Mouse (Mus musculus) heart, postnatal 0 days (tissue): ENCODE data around the gene Mon2. TPM values are rescaled to one million over a fixed set of nuclear protein-coding genes. Genes with fewer than 3 reads are reported as not detected.

Experiments
- ATAC-seq: fragments of 200-750 bp; cut with Nextera tagmentation; 2 replicates; pipeline ENCODE4 v1.8.0; 2017; ENCODE audit warnings: low read depth, moderate number of reproducible peaks, moderate library complexity; ENCODE audit not compliant: insufficient read depth
- DNase-seq: peaks from one replicate; pipeline ENCODE4 v3.0.0-alpha.2; 2016; ENCODE audit warnings: low spot score
- H3K27ac ChIP-seq: fragments of 300-500 bp; sonication (generic); 2 replicates; pipeline ENCODE4 v1.5.1; 2014; ENCODE audit warnings: low read depth, mild to moderate bottlenecking
- H3K27me3 ChIP-seq: fragments of 300-500 bp; sonication (generic); 2 replicates; pipeline ENCODE4 v1.6.1; 2014; ENCODE audit warnings: low read length, mixed read lengths; ENCODE audit not compliant: control insufficient read depth, insufficient read depth
- H3K36me3 ChIP-seq: fragments of 300-500 bp; sonication (generic); replicated peaks from 2 replicates; pipeline ENCODE4 v1.6.1; 2014; ENCODE audit warnings: low read length, mixed read lengths; ENCODE audit not compliant: control insufficient read depth, insufficient read depth
- H3K4me1 ChIP-seq: fragments of 300-500 bp; sonication (generic); 2 replicates; pipeline ENCODE4 v1.6.1; 2014; ENCODE audit warnings: antibody characterized with exemption; ENCODE audit not compliant: control insufficient read depth, insufficient read depth
- H3K4me2 ChIP-seq: fragments of 300-500 bp; sonication (generic); 2 replicates; pipeline ENCODE4 v1.6.1; 2014; ENCODE audit warnings: low read depth, mild to moderate bottlenecking, low read length, moderate library complexity
- H3K4me3 ChIP-seq: fragments of 300-500 bp; sonication (generic); 2 replicates; pipeline ENCODE4 v1.5.1; 2014; ENCODE audit warnings: low read depth, low read length
- H3K9ac ChIP-seq: fragments of 300-500 bp; sonication (generic); replicated peaks from 2 replicates; pipeline ENCODE4 v1.6.1; 2014; ENCODE audit warnings: low read depth, low read length, mixed read lengths
- H3K9me3 ChIP-seq: fragments of 300-500 bp; sonication (generic); replicated peaks from 2 replicates; pipeline ENCODE4 v1.6.1; 2016; ENCODE audit warnings: low read length; ENCODE audit not compliant: control insufficient read depth
- CTCF ChIP-seq: IDR thresholded peaks from 2 replicates; pipeline ENCODE4 v1.5.1; 2016; ENCODE audit warnings: antibody characterized with exemption, control low read depth, low read depth
- EP300 ChIP-seq: IDR thresholded peaks from 2 replicates; pipeline ENCODE4 v1.6.1; 2016; ENCODE audit warnings: antibody characterized with exemption, low read depth
- WGBS: fragments of 180-500 bp; shearing (Covaris S2); extraction: QIAGEN DNeasy Blood & Tissue Kit; methylation state at CpG from one replicate; pipeline ENCODE4 v1.1.7; 2014; 5-methylcytosine and 5-hydroxymethylcytosine counted together
- polyA plus RNA-seq: library from polyadenylated mRNA; unstranded; fragments of >200 nt; fragmentation: Nextera tagmentation; extraction: Ambion mirVana; gene quantifications from 2 replicates; pipeline ENCODE4 v1.2.1, GENCODE M21; 2015
- total RNA-seq: library from RNA; depleted of rRNA; stranded (reverse); fragments of >200 nt; gene quantifications from 2 replicates; pipeline ENCODE4 v1.2.3, GENCODE M21; 2014; ENCODE audit warnings: low replicate concordance

Mon2 gene
- total and polyA plus RNA-seq, 2 experiments from 2014 or later, result 14.3 to 35.0 TPM

DNA sequence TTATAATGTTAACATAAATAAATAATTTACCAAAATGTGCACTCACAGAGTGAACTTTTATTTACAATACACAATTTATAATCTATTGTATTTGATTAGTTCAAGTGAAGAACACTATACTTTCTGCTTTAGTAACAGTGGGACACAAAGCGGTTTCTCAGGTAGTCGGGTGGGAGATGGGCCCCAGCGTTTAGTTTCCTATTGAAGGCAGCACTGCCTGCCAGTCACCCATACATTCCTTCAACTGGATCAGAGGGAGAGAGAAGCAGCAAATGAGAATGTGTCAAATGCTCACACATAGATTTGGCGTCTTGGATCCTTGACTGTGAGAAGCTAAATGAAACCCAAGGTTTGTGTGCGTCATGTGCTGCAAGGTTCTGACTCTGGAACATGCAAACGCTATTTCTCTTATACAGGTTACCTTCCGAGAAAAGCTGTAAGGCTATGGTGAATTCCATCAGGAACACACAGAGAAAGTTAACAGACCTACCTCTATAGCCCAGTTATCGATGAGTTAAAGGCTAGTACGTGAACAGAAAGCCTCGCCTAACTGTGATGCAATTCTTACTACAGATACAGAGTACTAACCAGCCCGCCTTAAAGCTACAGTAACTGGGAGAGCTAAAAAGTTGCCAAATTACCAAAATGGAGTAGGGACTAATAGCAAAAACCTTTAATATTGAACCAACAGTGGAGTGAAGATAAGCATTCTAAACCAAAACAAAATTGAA lies 35.9 kb upstream of the Mon2 start:
- Histone ChIP-seq H3K9me3 (no peaks in the 10 kb centered on the region), H3K4me2 (no peak overlapping the region), H3K36me3 (peaks cover 56% of the 10 kb centered on the region), H3K4me1 (no peaks in the 10 kb centered on the region), H3K27ac (no peak overlapping the region), H3K9ac (no peak overlapping the region), H3K4me3 (no peak overlapping the region), H3K27me3 (no peaks in the 10 kb centered on the region)
- no peak for TF ChIP-seq CTCF
- no peak for TF ChIP-seq EP300
- no peak for DNase-seq
- no peak for ATAC-seq
- WGBS, result 87% methylated on average over 11 of the region's 11 CpGs

DNA sequence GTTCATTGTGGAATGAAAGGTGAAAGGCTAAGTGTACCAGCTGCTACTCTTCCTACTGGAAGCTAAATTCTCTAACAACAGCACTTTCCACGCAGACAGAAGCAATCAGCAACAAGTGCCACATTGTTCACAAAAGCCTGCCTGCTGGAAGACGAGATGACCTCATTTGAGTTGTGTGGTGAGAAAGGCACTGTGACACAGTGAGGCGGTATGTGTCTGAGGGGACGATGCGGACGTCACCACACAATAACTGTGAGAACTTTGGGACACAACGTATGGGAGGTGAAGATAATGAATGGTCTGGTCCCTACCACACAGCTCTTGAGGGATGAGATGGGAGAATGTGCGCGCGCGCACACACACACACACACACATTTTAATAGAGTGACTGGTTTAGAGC lies 34.2 kb upstream of the Mon2 start:
- Histone ChIP-seq H3K9ac (no peak overlapping the region), H3K36me3 (peaks cover 42% of the 10 kb centered on the region), H3K4me3 (no peak overlapping the region), H3K4me1 (no peaks in the 10 kb centered on the region), H3K27ac (no peak overlapping the region), H3K4me2 (no peak overlapping the region), H3K27me3 (no peaks in the 10 kb centered on the region), H3K9me3 (no peaks in the 10 kb centered on the region)
- 67% methylated on average over 11 of the region's 11 CpGs for WGBS
- TF ChIP-seq CTCF (no peak), EP300 (no peak)
- ATAC-seq (no peak), DNase-seq (no peak)

DNA sequence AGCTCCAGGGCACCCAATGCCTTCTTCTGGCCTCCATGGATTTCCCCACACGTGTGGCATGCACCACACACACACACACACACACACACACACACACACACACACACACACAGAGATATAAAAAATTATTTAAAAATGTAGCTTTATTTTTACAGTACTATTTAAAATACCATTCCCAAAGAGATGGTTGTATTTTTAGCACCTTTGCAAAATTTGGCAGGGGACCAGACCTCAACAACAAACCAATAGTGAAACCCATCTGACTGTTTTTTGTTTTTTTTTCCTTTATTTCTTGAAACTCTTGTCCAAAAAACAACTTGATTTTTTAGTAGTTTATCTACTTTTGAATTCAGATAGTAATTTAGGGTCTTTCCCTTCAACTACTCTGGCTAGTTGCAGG lies 32.2 kb upstream of the Mon2 start:
- Histone ChIP-seq H3K27ac (no peak overlapping the region), H3K4me3 (no peak overlapping the region), H3K27me3 (no peaks in the 10 kb centered on the region), H3K9me3 (no peaks in the 10 kb centered on the region), H3K9ac (no peak overlapping the region), H3K4me2 (no peak overlapping the region), H3K4me1 (no peaks in the 10 kb centered on the region), H3K36me3 (peaks cover 27% of the 10 kb centered on the region)
- ATAC-seq (no peak), DNase-seq (no peak)
- WGBS, result 81% methylated on average over 1 of the region's 1 CpGs
- TF ChIP-seq CTCF, result no peak
- no peak for TF ChIP-seq EP300

DNA sequence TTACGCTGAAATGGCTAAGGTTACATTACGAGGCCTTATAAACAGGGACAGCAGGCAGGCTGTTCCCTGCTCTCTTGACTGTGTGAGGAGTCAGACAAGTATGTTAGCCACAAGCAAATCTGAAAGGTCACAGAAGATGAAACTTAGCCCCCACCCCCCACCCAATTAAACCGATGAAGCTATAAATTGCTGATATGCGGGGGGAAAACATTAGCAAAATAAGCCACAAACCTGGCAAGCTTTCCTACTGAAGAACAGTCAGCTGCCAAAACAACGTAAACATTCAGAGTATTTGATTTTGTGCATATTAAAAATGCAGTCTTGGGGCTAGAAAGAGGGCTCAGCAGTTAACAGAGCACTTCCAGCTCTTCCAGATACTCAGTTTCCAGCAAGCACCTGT lies 31.8 kb upstream of the Mon2 start:
- no peak for DNase-seq
- Histone ChIP-seq H3K4me2 (no peak overlapping the region), H3K4me3 (no peak overlapping the region), H3K9me3 (no peaks in the 10 kb centered on the region), H3K27me3 (no peaks in the 10 kb centered on the region), H3K4me1 (no peaks in the 10 kb centered on the region), H3K9ac (no peak overlapping the region), H3K36me3 (peaks cover 27% of the 10 kb centered on the region), H3K27ac (no peak overlapping the region)
- TF ChIP-seq CTCF, result no peak
- no peak for ATAC-seq
- 84% methylated on average over 5 of the region's 5 CpGs for WGBS

DNA sequence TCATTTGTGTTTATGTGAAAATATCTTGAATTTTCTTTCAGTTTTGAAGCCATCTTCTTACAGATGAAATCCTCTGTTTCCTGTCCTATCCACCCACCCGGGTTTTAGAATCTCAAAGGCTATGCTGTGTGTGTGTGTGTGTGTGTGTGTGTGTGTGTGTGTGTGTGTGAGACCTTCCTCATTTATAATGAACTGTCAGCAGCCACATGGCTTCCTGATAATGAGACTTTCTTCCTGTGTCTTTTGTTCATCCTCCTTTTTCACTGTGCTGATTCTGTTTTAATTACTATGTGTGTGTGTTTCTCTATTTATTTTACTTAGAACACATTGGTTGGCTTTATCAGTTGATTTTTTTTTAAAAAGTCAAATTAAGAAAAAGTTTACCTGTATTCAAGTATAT lies 25.0 kb upstream of the Mon2 start:
- H3K36me3 ChIP-seq, result no peaks in the 10 kb centered on the region
- H3K27ac ChIP-seq, result no peak overlapping the region
- H3K9me3 ChIP-seq, result no peaks in the 10 kb centered on the region
- no peaks in the 10 kb centered on the region for H3K4me1 ChIP-seq
- ATAC-seq, result no peak
- 54% methylated on average over 1 of the region's 1 CpGs for WGBS
- no peak overlapping the region for H3K4me2 ChIP-seq
- H3K27me3 ChIP-seq, result no peaks in the 10 kb centered on the region
- H3K4me3 ChIP-seq, result no peak overlapping the region
- no peak for TF ChIP-seq EP300
- TF ChIP-seq CTCF, result no peak
- no peak overlapping the region for H3K9ac ChIP-seq
- no peak for DNase-seq

DNA sequence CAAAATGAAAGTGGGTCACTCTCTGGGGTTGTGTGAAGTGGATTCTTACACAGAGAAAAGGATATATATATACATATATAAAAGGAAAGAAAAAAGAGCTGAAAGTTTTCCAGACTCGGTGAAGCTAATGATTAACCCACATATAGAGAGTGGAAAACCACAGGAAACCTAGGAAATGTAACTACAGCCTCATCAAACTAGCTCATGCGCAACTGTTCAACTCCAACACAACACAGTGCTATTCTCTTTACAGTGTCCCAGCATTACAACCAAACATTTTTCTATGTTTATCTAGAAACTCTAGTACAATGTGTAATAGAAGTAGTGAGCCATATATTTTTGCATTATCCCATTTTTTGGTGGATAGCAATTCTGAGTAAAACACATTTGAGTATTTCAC lies 24.3 kb upstream of the Mon2 start:
- 74% methylated on average over 2 of the region's 2 CpGs for WGBS
- H3K4me3 ChIP-seq, result no peak overlapping the region
- H3K27me3 ChIP-seq, result no peaks in the 10 kb centered on the region
- H3K9ac ChIP-seq, result no peak overlapping the region
- TF ChIP-seq CTCF (no peak), EP300 (no peak)
- no peak overlapping the region for H3K4me2 ChIP-seq
- no peaks in the 10 kb centered on the region for H3K36me3 ChIP-seq
- H3K9me3 ChIP-seq, result no peaks in the 10 kb centered on the region
- no peak overlapping the region for H3K27ac ChIP-seq
- DNase-seq, result no peak
- no peaks in the 10 kb centered on the region for H3K4me1 ChIP-seq
- ATAC-seq, result no peak
